Mouse (Mus musculus): ENCODE results near the gene Emsy. TPM values are rescaled to one million over a fixed set of nuclear protein-coding genes. Genes with fewer than 3 reads are reported as not detected.
A peak's percentile ranks its signal among the peaks of the same experiment; 100 is the strongest.

Gene Emsy
- polyA plus RNA-seq, 1 experiment: 15.0 TPM

- Histone ChIP-seq H3K4me3 (ENCODE audit: low read depth, low read length) (no peak overlapping the region), H3K4me1 (ENCODE audit: control insufficient read depth, insufficient read depth, insufficient read length, low read length) (no peaks in the 10 kb centered on the region), H3K36me3 (ENCODE audit: control insufficient read depth, insufficient read depth, low read length) (no peaks in the 10 kb centered on the region), H3K27ac (ENCODE audit: insufficient read depth, low read depth, low read length) (no peak overlapping the region), H3K27me3 (ENCODE audit: control insufficient read depth, insufficient read depth, low read length) (no peaks in the 10 kb centered on the region)
- TF ChIP-seq POLR2A (IDR thresholded peaks at IDR 0.05; ENCODE audit: low read depth, low read length) (no peak), CTCF (IDR thresholded peaks at IDR 0.05; ENCODE audit: extremely low read depth, insufficient read length, insufficient replicate concordance, low read depth, low read length) (peak; percentile 19; the same call in 1 of the 2 replicates)
- WGBS: 92% methylated on average over 10 of the region's 10 CpGs
Measured at GRCm38 (mm10) chr7:98682821-98683220, 26.2 kb upstream of the Emsy start.

- Histone ChIP-seq H3K4me1 (ENCODE audit: control insufficient read depth, insufficient read depth, insufficient read length, low read length) (no peaks in the 10 kb centered on the region; the same call in 1 of the 2 replicates), H3K27me3 (ENCODE audit: control insufficient read depth, insufficient read depth, low read length) (no peaks in the 10 kb centered on the region), H3K36me3 (ENCODE audit: control insufficient read depth, insufficient read depth, low read length) (no peaks in the 10 kb centered on the region), H3K4me3 (ENCODE audit: low read depth, low read length) (no peak overlapping the region), H3K27ac (ENCODE audit: insufficient read depth, low read depth, low read length) (no peak overlapping the region)
- WGBS: 47% methylated on average over 2 of the region's 2 CpGs
- TF ChIP-seq POLR2A (IDR thresholded peaks at IDR 0.05; ENCODE audit: low read depth, low read length) (no peak), CTCF (IDR thresholded peaks at IDR 0.05; ENCODE audit: extremely low read depth, insufficient read length, insufficient replicate concordance, low read depth, low read length) (no peak)
Measured at GRCm38 (mm10) chr7:98680691-98681090, 24.1 kb upstream of the Emsy start.

GRCm38 (mm10) chr7:98678441-98678840 lies 21.9 kb upstream of the Emsy start:
- Histone ChIP-seq H3K27me3 (ENCODE audit: control insufficient read depth, insufficient read depth, low read length) (no peaks in the 10 kb centered on the region), H3K4me3 (ENCODE audit: low read depth, low read length) (no peak overlapping the region), H3K36me3 (ENCODE audit: control insufficient read depth, insufficient read depth, low read length) (no peaks in the 10 kb centered on the region), H3K4me1 (ENCODE audit: control insufficient read depth, insufficient read depth, insufficient read length, low read length) (no peaks in the 10 kb centered on the region; the same call in 1 of the 2 replicates), H3K27ac (ENCODE audit: insufficient read depth, low read depth, low read length) (no peak overlapping the region)
- 58% methylated on average over 7 of the region's 7 CpGs for WGBS
- no peak for TF ChIP-seq POLR2A (IDR thresholded peaks at IDR 0.05; ENCODE audit: low read depth, low read length)
- no peak for TF ChIP-seq CTCF (IDR thresholded peaks at IDR 0.05; ENCODE audit: extremely low read depth, insufficient read length, insufficient replicate concordance, low read depth, low read length)

GRCm38 (mm10) chr7:98677511-98677910 lies 20.9 kb upstream of the Emsy start:
- no peak overlapping the region for H3K4me3 ChIP-seq (ENCODE audit: low read depth, low read length)
- no peaks in the 10 kb centered on the region for H3K27me3 ChIP-seq (ENCODE audit: control insufficient read depth, insufficient read depth, low read length)
- TF ChIP-seq CTCF (IDR thresholded peaks at IDR 0.05; ENCODE audit: extremely low read depth, insufficient read length, insufficient replicate concordance, low read depth, low read length) (no peak), POLR2A (IDR thresholded peaks at IDR 0.05; ENCODE audit: low read depth, low read length) (no peak)
- no peaks in the 10 kb centered on the region; the same call in 1 of the 2 replicates for H3K4me1 ChIP-seq (ENCODE audit: control insufficient read depth, insufficient read depth, insufficient read length, low read length)
- 89% methylated on average over 2 of the region's 2 CpGs for WGBS
- no peak overlapping the region for H3K27ac ChIP-seq (ENCODE audit: insufficient read depth, low read depth, low read length)
- no peaks in the 10 kb centered on the region for H3K36me3 ChIP-seq (ENCODE audit: control insufficient read depth, insufficient read depth, low read length)

- Histone ChIP-seq H3K27me3 (ENCODE audit: control insufficient read depth, insufficient read depth, low read length) (no peaks in the 10 kb centered on the region), H3K36me3 (ENCODE audit: control insufficient read depth, insufficient read depth, low read length) (no peaks in the 10 kb centered on the region), H3K4me1 (ENCODE audit: control insufficient read depth, insufficient read depth, insufficient read length, low read length) (no peaks in the 10 kb centered on the region; the same call in 1 of the 2 replicates), H3K27ac (ENCODE audit: insufficient read depth, low read depth, low read length) (no peak overlapping the region), H3K4me3 (ENCODE audit: low read depth, low read length) (no peak overlapping the region)
- WGBS: 58% methylated on average over 4 of the region's 4 CpGs
- TF ChIP-seq CTCF (IDR thresholded peaks at IDR 0.05; ENCODE audit: extremely low read depth, insufficient read length, insufficient replicate concordance, low read depth, low read length) (no peak), POLR2A (IDR thresholded peaks at IDR 0.05; ENCODE audit: low read depth, low read length) (no peak)
Measured at GRCm38 (mm10) chr7:98674344-98674743, 17.8 kb upstream of the Emsy start.

- Histone ChIP-seq H3K4me1 (ENCODE audit: control insufficient read depth, insufficient read depth, insufficient read length, low read length) (no peaks in the 10 kb centered on the region; the same call in 1 of the 2 replicates), H3K4me3 (ENCODE audit: low read depth, low read length) (no peak overlapping the region), H3K36me3 (ENCODE audit: control insufficient read depth, insufficient read depth, low read length) (no peaks in the 10 kb centered on the region), H3K27me3 (ENCODE audit: control insufficient read depth, insufficient read depth, low read length) (no peaks in the 10 kb centered on the region), H3K27ac (ENCODE audit: insufficient read depth, low read depth, low read length) (no peak overlapping the region)
- WGBS: 73% methylated on average over 11 of the region's 11 CpGs
- TF ChIP-seq CTCF (IDR thresholded peaks at IDR 0.05; ENCODE audit: extremely low read depth, insufficient read length, insufficient replicate concordance, low read depth, low read length) (no peak), POLR2A (IDR thresholded peaks at IDR 0.05; ENCODE audit: low read depth, low read length) (no peak)
Measured at GRCm38 (mm10) chr7:98672241-98672955, 15.8 kb upstream of the Emsy start.

GRCm38 (mm10) chr7:98671416-98671815 lies 14.8 kb upstream of the Emsy start:
- 62% methylated on average over 9 of the region's 9 CpGs for WGBS
- Histone ChIP-seq H3K36me3 (ENCODE audit: control insufficient read depth, insufficient read depth, low read length) (no peaks in the 10 kb centered on the region), H3K4me3 (ENCODE audit: low read depth, low read length) (no peak overlapping the region), H3K4me1 (ENCODE audit: control insufficient read depth, insufficient read depth, insufficient read length, low read length) (no peaks in the 10 kb centered on the region), H3K27me3 (ENCODE audit: control insufficient read depth, insufficient read depth, low read length) (no peaks in the 10 kb centered on the region), H3K27ac (ENCODE audit: insufficient read depth, low read depth, low read length) (no peak overlapping the region)
- TF ChIP-seq POLR2A (IDR thresholded peaks at IDR 0.05; ENCODE audit: low read depth, low read length) (no peak), CTCF (IDR thresholded peaks at IDR 0.05; ENCODE audit: extremely low read depth, insufficient read length, insufficient replicate concordance, low read depth, low read length) (no peak)
